Mouse (Mus musculus): ENCODE data around the gene Wdr86. TPM values are rescaled to one million over a fixed set of nuclear protein-coding genes. Genes with fewer than 3 reads are reported as not detected.
"Not testable (repeated sequence)": the region's sequence is repeated elsewhere in the genome, so short reads cannot be mapped to it uniquely, and the experiment has no call there.

The Wdr86 gene
- 4.0 and 4.5 TPM in 2 replicates for polyA plus RNA-seq (2015; fragmentation: Nextera tagmentation; extraction: Ambion mirVana)

DNA sequence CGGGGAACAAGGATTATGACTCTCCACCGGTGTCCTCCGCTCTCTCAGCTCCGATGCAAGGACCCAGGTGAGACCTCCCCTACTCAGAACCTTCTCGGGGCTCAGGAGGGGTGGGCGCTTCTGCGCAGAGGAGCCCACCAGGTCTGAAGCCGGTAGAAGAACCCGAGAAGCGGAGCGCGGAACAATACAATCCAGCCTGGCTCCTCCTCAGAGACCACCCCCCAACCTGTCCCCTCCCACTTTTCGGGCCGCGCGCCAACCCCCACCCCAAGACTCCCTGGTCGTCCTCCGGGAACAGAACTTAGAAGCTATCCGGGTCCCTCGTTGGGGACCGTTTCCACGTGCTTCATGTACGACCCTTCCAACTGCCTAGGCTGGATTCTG lies at the start of gene Wdr86:
Wdr86 (minus strand) TSS at position 240 of the 384 bp plus-strand sequence.
- H3K36me3 ChIP-seq = no peaks in the 10 kb centered on the region
- H3K4me1 ChIP-seq = peaks cover 15% of the 10 kb centered on the region
- no peak within 1 kb of the TSS for H3K27ac ChIP-seq (replicated peaks)
- under 1% methylated on average over 23 of the region's 23 CpGs for WGBS
- H3K9me3 ChIP-seq = no peaks in the 10 kb centered on the region
- peaks cover 35% of the 10 kb centered on the region for H3K27me3 ChIP-seq
- H3K4me3 ChIP-seq = peak within 1 kb of the TSS; percentile 38
- 0 out of 2 replicates have a peak, but pooled peaks have one; percentile 51 for ATAC-seq (replicated peaks)
- H3K4me2 ChIP-seq (replicated peaks) = peak within 1 kb of the TSS; percentile 46
- H3K9ac ChIP-seq (replicated peaks) = peak within 1 kb of the TSS; percentile 14

GRCm38 (mm10) chr5:24779881-24780512 lies 49.5 kb upstream of the Wdr86 start:
- no peaks in the 10 kb centered on the region for H3K36me3 ChIP-seq
- 44% methylated on average over 15 of the region's 15 CpGs for WGBS
- no peaks in the 10 kb centered on the region for H3K9me3 ChIP-seq
- H3K4me1 ChIP-seq = peaks cover 5% of the 10 kb centered on the region; the same call in 1 of the 2 replicates
- no peak overlapping the region for H3K9ac ChIP-seq (replicated peaks)
- no peak overlapping the region for H3K4me2 ChIP-seq (replicated peaks)
- ATAC-seq (replicated peaks) = no peak
- H3K4me3 ChIP-seq = no peak overlapping the region
- H3K27ac ChIP-seq (replicated peaks) = no peak overlapping the region
- H3K27me3 ChIP-seq = peaks cover 4% of the 10 kb centered on the region; the same call in 1 of the 2 replicates

GRCm38 (mm10) chr5:24779321-24779720 lies 48.8 kb upstream of the Wdr86 start:
- Histone ChIP-seq H3K9ac (replicated peaks) (no peak overlapping the region), H3K4me1 (peaks cover 7% of the 10 kb centered on the region), H3K9me3 (no peaks in the 10 kb centered on the region), H3K4me2 (replicated peaks) (no peak overlapping the region), H3K36me3 (no peaks in the 10 kb centered on the region), H3K27me3 (peaks cover 4% of the 10 kb centered on the region; the same call in 1 of the 2 replicates), H3K4me3 (no peak overlapping the region), H3K27ac (replicated peaks) (no peak overlapping the region)
- ATAC-seq (replicated peaks) = no peak

GRCm38 (mm10) chr5:24778843-24779140 lies 48.3 kb upstream of the Wdr86 start:
- peak overlapping the region; percentile 10 for H3K4me2 ChIP-seq (replicated peaks)
- no peak overlapping the region for H3K9ac ChIP-seq (replicated peaks)
- H3K27ac ChIP-seq (replicated peaks) = no peak overlapping the region
- H3K9me3 ChIP-seq = no peaks in the 10 kb centered on the region
- no peak for ATAC-seq (replicated peaks)
- H3K4me1 ChIP-seq = peaks cover 7% of the 10 kb centered on the region
- 40% methylated on average over 13 of the region's 13 CpGs for WGBS
- no peak overlapping the region for H3K4me3 ChIP-seq
- H3K36me3 ChIP-seq = no peaks in the 10 kb centered on the region
- peaks cover 4% of the 10 kb centered on the region; the same call in 1 of the 2 replicates for H3K27me3 ChIP-seq

DNA sequence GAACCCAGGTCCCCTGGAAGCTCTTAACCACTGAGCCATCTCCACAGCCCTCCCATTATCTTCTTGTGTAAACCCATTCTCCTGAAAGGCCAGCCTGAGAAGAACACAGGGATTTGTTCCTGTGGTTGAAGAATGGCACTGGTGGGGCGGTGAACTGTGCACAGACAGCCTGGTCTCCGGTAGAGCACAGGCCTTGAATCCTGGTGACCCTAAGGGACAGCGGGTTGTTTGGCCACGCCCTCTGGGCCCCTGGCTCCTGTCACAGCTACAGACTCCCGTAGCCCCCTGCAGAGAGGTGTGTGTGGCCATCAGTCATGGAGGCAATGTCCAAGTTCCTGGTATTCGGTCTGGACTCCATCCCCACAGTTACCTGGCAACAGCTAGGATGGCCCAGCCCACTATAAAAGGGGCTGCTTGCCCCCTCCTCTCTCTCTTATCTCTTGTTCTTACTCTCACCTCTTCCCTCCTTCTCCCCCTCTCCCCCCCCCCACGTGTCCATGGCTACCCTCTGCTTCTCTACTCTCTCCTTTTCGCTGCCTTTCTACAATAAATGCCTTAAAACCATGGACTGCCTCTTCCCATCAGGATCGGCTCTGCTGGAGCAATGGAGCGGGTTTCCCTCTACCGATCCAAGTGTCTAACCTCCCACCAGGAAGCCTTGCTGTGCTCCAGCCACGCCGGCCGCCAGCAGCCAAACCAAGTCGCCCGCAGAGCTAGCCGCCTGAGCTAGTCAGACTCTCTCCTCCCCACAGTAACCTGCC lies 47.7 kb upstream of the Wdr86 start:
- H3K9me3 ChIP-seq = no peaks in the 10 kb centered on the region
- no peaks in the 10 kb centered on the region for H3K36me3 ChIP-seq
- H3K9ac ChIP-seq (replicated peaks) = no peak overlapping the region
- WGBS = 17% methylated on average over 17 of the region's 17 CpGs
- H3K27ac ChIP-seq (replicated peaks) = no peak overlapping the region
- H3K4me2 ChIP-seq (replicated peaks) = peak overlapping the region; percentile 10
- peaks cover 7% of the 10 kb centered on the region for H3K4me1 ChIP-seq
- peaks cover 4% of the 10 kb centered on the region; the same call in 1 of the 2 replicates for H3K27me3 ChIP-seq
- ATAC-seq (replicated peaks) = no peak
- no peak overlapping the region for H3K4me3 ChIP-seq

- WGBS = 74% methylated on average over 4 of the region's 4 CpGs
- no peak for ATAC-seq (replicated peaks)
- peaks cover 7% of the 10 kb centered on the region for H3K4me1 ChIP-seq
Measured at GRCm38 (mm10) chr5:24776681-24777080, 46.2 kb upstream of the Wdr86 start.

GRCm38 (mm10) chr5:24774549-24774948 lies 44.0 kb upstream of the Wdr86 start:
- not testable (repeated sequence) for H3K4me3 ChIP-seq
- WGBS = 56% methylated on average over 16 of the region's 16 CpGs

More at GRCm38 (mm10) chr5:24776681-24777080, 46.2 kb upstream of the Wdr86 start:
- Histone ChIP-seq H3K36me3 (no peaks in the 10 kb centered on the region), H3K27ac (replicated peaks) (no peak overlapping the region), H3K9ac (replicated peaks) (no peak overlapping the region), H3K27me3 (peaks cover 4% of the 10 kb centered on the region; the same call in 1 of the 2 replicates), H3K4me2 (replicated peaks) (no peak overlapping the region), H3K4me3 (no peak overlapping the region), H3K9me3 (no peaks in the 10 kb centered on the region)

GRCm38 (mm10) chr5:24757816-24758215 lies 27.3 kb upstream of the Wdr86 start, which contains the start of gene Crygn:
Crygn (minus strand) TSS chr5:24758008.
- 35% methylated on average over 18 of the region's 18 CpGs for WGBS
- no peak within 1 kb of the TSS for H3K4me3 ChIP-seq
- no peaks in the 10 kb centered on the region for H3K9me3 ChIP-seq
- ATAC-seq (replicated peaks) = no peak
- H3K4me1 ChIP-seq = no peaks in the 10 kb centered on the region
- H3K27me3 ChIP-seq = no peaks in the 10 kb centered on the region; the same call in 1 of the 2 replicates
- H3K9ac ChIP-seq (replicated peaks) = no peak within 1 kb of the TSS
- H3K4me2 ChIP-seq (replicated peaks) = no peak within 1 kb of the TSS
- no peak within 1 kb of the TSS for H3K27ac ChIP-seq (replicated peaks)
- no peaks in the 10 kb centered on the region for H3K36me3 ChIP-seq

More at GRCm38 (mm10) chr5:24774549-24774948, 44.0 kb upstream of the Wdr86 start:
- H3K27me3 ChIP-seq; H3K4me2 ChIP-seq (replicated peaks); H3K4me1 ChIP-seq; H3K9me3 ChIP-seq; H3K9ac ChIP-seq (replicated peaks); H3K36me3 ChIP-seq; ATAC-seq (replicated peaks); H3K27ac ChIP-seq (replicated peaks): not testable (repeated sequence)

DNA sequence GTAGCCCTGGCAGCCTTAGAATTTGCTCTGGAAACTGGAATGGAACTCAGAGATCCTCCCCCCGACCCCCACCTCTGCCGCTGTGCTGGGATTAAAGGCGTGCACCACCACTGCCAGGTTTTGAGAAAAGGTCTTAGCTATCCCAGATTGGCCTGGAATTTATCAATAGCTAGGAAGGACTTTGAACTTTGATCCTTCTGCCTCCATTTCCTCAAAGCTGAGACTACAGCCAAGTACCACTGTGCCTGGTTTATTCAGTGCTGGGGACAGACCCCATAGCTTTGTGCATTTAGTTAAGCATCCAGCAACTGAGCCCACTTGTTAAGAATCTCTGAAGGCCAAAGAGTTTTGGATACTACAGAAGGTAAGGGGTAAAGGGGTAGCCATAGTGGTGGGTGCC lies 26.4 kb upstream of the Wdr86 start:
- 61% methylated on average over 3 of the region's 3 CpGs for WGBS
- no peak for ATAC-seq (replicated peaks)

DNA sequence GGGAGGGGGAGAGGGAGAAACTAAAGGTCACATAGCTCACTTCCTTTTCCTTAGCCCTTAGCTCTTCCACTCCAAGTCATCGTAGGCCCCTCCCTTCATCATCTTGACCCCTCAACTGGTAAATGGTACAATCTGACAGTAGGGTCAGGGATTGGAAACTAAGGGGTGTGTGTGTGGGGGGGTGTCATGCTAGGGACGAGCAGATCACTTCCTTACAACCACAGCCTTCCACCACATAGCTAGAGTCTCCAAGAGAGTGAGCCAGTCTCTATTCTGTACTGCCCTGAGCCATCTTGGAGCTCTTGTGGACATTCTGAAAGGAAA lies 21.6 kb upstream of the Wdr86 start:
- no peaks in the 10 kb centered on the region for H3K36me3 ChIP-seq
- no peaks in the 10 kb centered on the region for H3K27me3 ChIP-seq
- ATAC-seq (replicated peaks) = no peak
- H3K9ac ChIP-seq (replicated peaks) = no peak overlapping the region
- H3K4me1 ChIP-seq = peaks cover 25% of the 10 kb centered on the region
- H3K4me3 ChIP-seq = no peak overlapping the region
- WGBS = 15% methylated on average over 2 of the region's 2 CpGs
- H3K4me2 ChIP-seq (replicated peaks) = peak overlapping the region; percentile 94
- no peaks in the 10 kb centered on the region for H3K9me3 ChIP-seq
- no peak overlapping the region for H3K27ac ChIP-seq (replicated peaks)

More for the DNA sequence above, 26.4 kb upstream of the Wdr86 start:
- Histone ChIP-seq H3K27me3 (no peaks in the 10 kb centered on the region; the same call in 1 of the 2 replicates), H3K4me3 (no peak overlapping the region), H3K27ac (replicated peaks) (no peak overlapping the region), H3K9ac (replicated peaks) (no peak overlapping the region), H3K9me3 (no peaks in the 10 kb centered on the region), H3K4me2 (replicated peaks) (no peak overlapping the region), H3K4me1 (peaks cover 4% of the 10 kb centered on the region), H3K36me3 (no peaks in the 10 kb centered on the region)

DNA sequence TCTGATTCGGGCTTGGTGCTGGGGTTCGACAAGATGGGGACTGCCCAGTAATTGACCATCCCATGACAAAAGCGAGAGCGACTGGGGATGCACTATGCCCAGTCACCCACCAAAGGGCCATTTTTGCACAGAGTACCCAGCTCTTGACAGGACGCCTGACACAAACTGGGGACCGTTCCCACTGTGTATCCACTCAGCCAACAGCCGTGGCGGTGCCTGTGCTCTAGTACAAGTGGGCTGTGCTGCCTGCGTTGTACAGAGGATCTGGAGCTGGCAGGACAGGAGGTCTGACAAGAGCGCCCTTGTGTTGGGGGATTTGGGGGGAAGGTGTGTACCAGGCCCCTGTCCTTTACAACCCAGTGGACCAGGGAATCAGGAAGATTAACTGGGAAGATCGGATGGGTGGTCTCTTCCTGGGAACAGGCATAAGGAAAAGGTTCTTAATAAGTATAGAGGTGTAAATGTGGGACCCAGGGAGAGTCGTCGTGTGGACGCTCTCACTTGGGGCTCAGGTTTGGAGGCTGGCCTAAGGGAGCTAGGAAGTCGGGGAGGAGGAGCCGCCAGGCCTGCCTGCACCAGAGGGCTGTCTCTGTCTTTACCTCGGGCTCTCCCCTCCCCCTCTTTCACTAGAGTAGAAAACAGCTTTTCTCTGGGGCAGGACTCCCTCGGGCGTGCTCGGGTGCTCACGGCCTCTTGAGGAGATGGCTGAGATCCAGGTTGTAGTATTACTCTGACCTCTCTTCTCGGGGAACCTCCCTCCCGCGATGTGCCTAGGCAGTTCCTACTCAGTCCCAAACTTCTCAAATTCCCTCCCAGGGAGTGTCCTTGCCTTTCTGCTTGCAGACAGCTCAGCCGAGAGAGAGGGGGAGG lies 21.0 kb upstream of the Wdr86 start:
- ATAC-seq (replicated peaks) = peak; percentile 76
- Histone ChIP-seq H3K4me3 (peak overlapping the region; percentile 69), H3K36me3 (no peaks in the 10 kb centered on the region), H3K9me3 (no peaks in the 10 kb centered on the region), H3K9ac (replicated peaks) (peak overlapping the region; percentile 70), H3K27me3 (no peaks in the 10 kb centered on the region), H3K27ac (replicated peaks) (peak overlapping the region; percentile 78), H3K4me2 (replicated peaks) (peak overlapping the region; percentile 94), H3K4me1 (peaks cover 25% of the 10 kb centered on the region)
- 2% methylated on average over 25 of the region's 25 CpGs for WGBS

Measured in forebrain, embryonic 15.5 days (tissue).